Mouse (Mus musculus): ENCODE results near the gene Rbms3.

GRCm38 (mm10) chr9:116566711-116567110 lies 1063.0 kb downstream of the Rbms3 start:
- no peak for TF ChIP-seq CTCF (conservative IDR thresholded peaks at IDR 0.05; ENCODE audit: insufficient read depth, insufficient read length, low read depth, low read length)
- no peak for TF ChIP-seq POLR2A (IDR thresholded peaks at IDR 0.05; ENCODE audit: low read depth, low read length)
